Mouse (Mus musculus): ENCODE measurements at regions not wholly inside any gene's neighbourhood (a gene's known extent, or its start where the extent isn't known, plus 50 kb on each side); places are given as distances from the start of the nearest gene placed in this dataset.

- no peak for DNase-seq (ENCODE audit: low spot score in 2 of 2)
These were observed 2004.1 kb upstream of the Gm8797 start for GRCm38 (mm10) chr3:3746542-3746941.

- DNase-seq (ENCODE audit: low spot score in 2 of 2), result peak in 1 of 2 experiments; percentile 44
These were observed 1998.9 kb upstream of the Gm8797 start for GRCm38 (mm10) chr3:3751596-3752251.

DNA sequence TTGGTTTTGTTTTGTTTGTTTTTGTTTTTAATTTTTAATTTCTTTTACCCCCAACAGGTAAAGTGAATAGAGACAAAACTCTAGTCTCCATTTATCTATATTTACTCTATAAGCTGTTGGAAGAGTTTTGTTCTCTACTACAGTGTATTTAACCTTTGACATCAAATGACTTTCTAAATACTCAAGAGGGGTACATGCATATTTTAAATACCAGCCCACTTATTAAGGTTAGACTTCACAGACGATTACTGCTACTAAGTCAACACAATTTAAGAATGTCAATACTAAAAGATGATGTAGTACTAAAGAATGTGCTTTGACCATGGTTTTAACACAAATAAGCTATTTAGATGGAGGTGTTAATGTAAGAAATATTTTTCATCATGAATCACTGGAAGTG lies 1989.3 kb upstream of the Gm8797 start:
- DNase-seq (ENCODE audit: low spot score in 2 of 2), result no peak

DNA sequence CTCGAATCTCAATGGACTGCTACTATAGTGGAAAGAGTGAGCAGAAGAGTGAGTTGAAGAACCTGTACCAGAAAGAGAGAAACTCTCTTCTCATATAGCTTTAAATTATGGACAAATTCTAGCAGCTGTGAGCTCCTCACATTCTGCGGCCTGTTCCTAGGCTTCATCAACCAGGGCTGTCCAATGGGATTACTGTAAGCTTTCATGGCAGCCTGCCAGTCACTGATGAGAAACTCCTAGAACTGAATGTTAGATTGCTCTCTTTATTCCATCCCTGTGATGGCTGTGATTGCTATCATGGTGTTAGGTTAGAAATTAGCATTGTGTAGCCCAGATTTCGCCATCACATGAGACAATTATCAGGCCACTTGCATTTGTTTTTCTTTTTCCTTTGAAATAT lies 1966.4 kb upstream of the Gm8797 start:
- no peak for DNase-seq (ENCODE audit: low spot score in 2 of 2)

- no peak for DNase-seq (ENCODE audit: low spot score in 2 of 2)
These were observed 1964.6 kb upstream of the Gm8797 start for GRCm38 (mm10) chr3:3786039-3786438.

DNA sequence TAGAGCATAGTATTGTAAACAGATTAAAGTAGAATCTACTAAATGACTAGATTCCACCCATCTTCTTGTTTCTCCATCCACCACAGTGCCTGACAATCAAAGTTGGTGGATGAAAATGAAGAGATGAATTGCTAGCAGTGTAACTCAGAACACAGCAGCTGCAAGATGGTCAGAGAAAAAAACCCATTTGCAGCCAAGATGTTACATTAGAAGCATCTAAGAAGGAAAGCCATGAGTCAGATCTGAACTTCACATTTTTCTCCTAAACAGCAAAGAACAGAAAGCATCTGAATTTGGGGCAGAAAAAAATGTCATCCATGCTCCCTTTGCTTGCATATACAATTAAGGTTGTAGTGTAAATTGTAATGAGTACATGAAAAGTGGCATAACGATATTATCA lies 1942.8 kb upstream of the Gm8797 start:
- DNase-seq (ENCODE audit: low spot score in 2 of 2), result no peak

- DNase-seq (ENCODE audit: low spot score in 2 of 2), result no peak
These were observed 1921.6 kb upstream of the Gm8797 start for GRCm38 (mm10) chr3:3829020-3829419.

- no peak for DNase-seq (ENCODE audit: low spot score in 2 of 2)
These were observed 1919.0 kb upstream of the Gm8797 start for GRCm38 (mm10) chr3:3831411-3832286.
